Mouse (Mus musculus): ENCODE results near the gene Kcnab3. TPM values are rescaled to one million over a fixed set of nuclear protein-coding genes. Genes with fewer than 3 reads are reported as not detected.

Kcnab3 gene
- polyA plus RNA-seq, 1 experiment = 96.5 TPM

GRCm38 (mm10) chr11:69356544-69356943, 30.5 kb downstream of the Kcnab3 start:
- TF ChIP-seq POLR2A (IDR thresholded peaks at IDR 0.05; ENCODE audit: extremely low read depth, insufficient read depth, low read length) (no peak), CTCF (IDR thresholded peaks at IDR 0.05; ENCODE audit: extremely low read depth, insufficient read depth, low read length) (no peak)
- Histone ChIP-seq H3K4me3 (ENCODE audit: insufficient read depth, low read length) (no peak overlapping the region), H3K27ac (ENCODE audit: insufficient read depth, low read length) (no peak overlapping the region), H3K4me1 (ENCODE audit: control insufficient read depth, insufficient read depth, low read length) (no peaks in the 10 kb centered on the region)

GRCm38 (mm10) chr11:69357690-69358089, 31.6 kb downstream of the Kcnab3 start:
- Histone ChIP-seq H3K4me3 (ENCODE audit: insufficient read depth, low read length) (no peak overlapping the region), H3K27ac (ENCODE audit: insufficient read depth, low read length) (no peak overlapping the region), H3K4me1 (ENCODE audit: control insufficient read depth, insufficient read depth, low read length) (no peaks in the 10 kb centered on the region)
- TF ChIP-seq POLR2A (IDR thresholded peaks at IDR 0.05; ENCODE audit: extremely low read depth, insufficient read depth, low read length) (no peak), CTCF (IDR thresholded peaks at IDR 0.05; ENCODE audit: extremely low read depth, insufficient read depth, low read length) (no peak)

- no peak overlapping the region for H3K4me3 ChIP-seq (ENCODE audit: insufficient read depth, low read length)
- TF ChIP-seq CTCF (IDR thresholded peaks at IDR 0.05; ENCODE audit: extremely low read depth, insufficient read depth, low read length) (no peak), POLR2A (IDR thresholded peaks at IDR 0.05; ENCODE audit: extremely low read depth, insufficient read depth, low read length) (no peak)
- H3K27ac ChIP-seq (ENCODE audit: insufficient read depth, low read length) = no peak overlapping the region
- peaks cover 12% of the 10 kb centered on the region for H3K4me1 ChIP-seq (ENCODE audit: control insufficient read depth, insufficient read depth, low read length)
These were observed 36.0 kb downstream of the Kcnab3 start for GRCm38 (mm10) chr11:69362021-69362420.

- TF ChIP-seq POLR2A (IDR thresholded peaks at IDR 0.05; ENCODE audit: extremely low read depth, insufficient read depth, low read length) (no peak), CTCF (IDR thresholded peaks at IDR 0.05; ENCODE audit: extremely low read depth, insufficient read depth, low read length) (no peak)
These were observed 36.4 kb downstream of the Kcnab3 start for GRCm38 (mm10) chr11:69362479-69362878.

GRCm38 (mm10) chr11:69364376-69364775, 38.3 kb downstream of the Kcnab3 start:
- 0 out of 2 replicates have a peak overlapping the region, but pooled peaks have one; percentile 8 for H3K27ac ChIP-seq (ENCODE audit: insufficient read depth, low read length)
- H3K4me1 ChIP-seq (ENCODE audit: control insufficient read depth, insufficient read depth, low read length) = peaks cover 12% of the 10 kb centered on the region
- H3K4me3 ChIP-seq (ENCODE audit: insufficient read depth, low read length) = no peak overlapping the region
- no peak for TF ChIP-seq CTCF (IDR thresholded peaks at IDR 0.05; ENCODE audit: extremely low read depth, insufficient read depth, low read length)
- TF ChIP-seq POLR2A (IDR thresholded peaks at IDR 0.05; ENCODE audit: extremely low read depth, insufficient read depth, low read length) = no peak

More at GRCm38 (mm10) chr11:69362479-69362878, 36.4 kb downstream of the Kcnab3 start:
- Histone ChIP-seq H3K27ac (ENCODE audit: insufficient read depth, low read length) (no peak overlapping the region), H3K4me3 (ENCODE audit: insufficient read depth, low read length) (no peak overlapping the region), H3K4me1 (ENCODE audit: control insufficient read depth, insufficient read depth, low read length) (peaks cover 12% of the 10 kb centered on the region)

GRCm38 (mm10) chr11:69364910-69365309, 38.9 kb downstream of the Kcnab3 start:
- H3K27ac ChIP-seq (ENCODE audit: insufficient read depth, low read length) = peak overlapping the region; percentile 93; the same call in 1 of the 2 replicates
- H3K4me3 ChIP-seq (ENCODE audit: insufficient read depth, low read length) = no peak overlapping the region
- TF ChIP-seq CTCF (IDR thresholded peaks at IDR 0.05; ENCODE audit: extremely low read depth, insufficient read depth, low read length) (no peak), POLR2A (IDR thresholded peaks at IDR 0.05; ENCODE audit: extremely low read depth, insufficient read depth, low read length) (no peak)
- peaks cover 12% of the 10 kb centered on the region for H3K4me1 ChIP-seq (ENCODE audit: control insufficient read depth, insufficient read depth, low read length)

GRCm38 (mm10) chr11:69365722-69366121, 39.7 kb downstream of the Kcnab3 start:
- Histone ChIP-seq H3K4me3 (ENCODE audit: insufficient read depth, low read length) (peak overlapping the region; percentile 37), H3K4me1 (ENCODE audit: control insufficient read depth, insufficient read depth, low read length) (peaks cover 13% of the 10 kb centered on the region), H3K27ac (ENCODE audit: insufficient read depth, low read length) (peak overlapping the region; percentile 93)
- TF ChIP-seq CTCF (IDR thresholded peaks at IDR 0.05; ENCODE audit: extremely low read depth, insufficient read depth, low read length) = no peak
- TF ChIP-seq POLR2A (IDR thresholded peaks at IDR 0.05; ENCODE audit: extremely low read depth, insufficient read depth, low read length) = no peak

- TF ChIP-seq POLR2A (IDR thresholded peaks at IDR 0.05; ENCODE audit: extremely low read depth, insufficient read depth, low read length) (peak; percentile 62; the same call in 1 of the 2 replicates), CTCF (IDR thresholded peaks at IDR 0.05; ENCODE audit: extremely low read depth, insufficient read depth, low read length) (no peak)
- H3K4me1 ChIP-seq (ENCODE audit: control insufficient read depth, insufficient read depth, low read length) = peaks cover 14% of the 10 kb centered on the region
- peak overlapping the region; percentile 37 for H3K4me3 ChIP-seq (ENCODE audit: insufficient read depth, low read length)
- H3K27ac ChIP-seq (ENCODE audit: insufficient read depth, low read length) = peak overlapping the region; percentile 93
These were observed 40.2 kb downstream of the Kcnab3 start for GRCm38 (mm10) chr11:69366157-69366854.

- H3K4me3 ChIP-seq (ENCODE audit: insufficient read depth, low read length) = peak overlapping the region; percentile 88
- peaks cover 16% of the 10 kb centered on the region for H3K4me1 ChIP-seq (ENCODE audit: control insufficient read depth, insufficient read depth, low read length)
- TF ChIP-seq POLR2A (IDR thresholded peaks at IDR 0.05; ENCODE audit: extremely low read depth, insufficient read depth, low read length) = no peak
- TF ChIP-seq CTCF (IDR thresholded peaks at IDR 0.05; ENCODE audit: extremely low read depth, insufficient read depth, low read length) = no peak
- peak overlapping the region; percentile 77 for H3K27ac ChIP-seq (ENCODE audit: insufficient read depth, low read length)
These were observed 41.0 kb downstream of the Kcnab3 start for GRCm38 (mm10) chr11:69366855-69367615.
